Mouse (Mus musculus) gastrocnemius, adult 8-10 months (tissue): Measurements from ENCODE around the gene Rdh13. TPM values are rescaled to one million over a fixed set of nuclear protein-coding genes. Genes with fewer than 3 reads are reported as not detected.

ENCODE experiments used
- DNase-seq, 2 experiments: peaks; one replicate each; pipeline ENCODE4 v3.0.0; 2022; ENCODE audit warnings: low spot score in 2 of 2
- total RNA-seq, 4 experiments: library from RNA; stranded (reverse); gene quantifications; 2 replicates each; pipeline ENCODE4 v1.2.4; 2022

Rdh13 gene
- total RNA-seq = 10 to 100 TPM; 12.2 to 17.6 (median 14.3) TPM

GRCm38 (mm10) chr7:4445216-4445791, at the start of gene Rdh13:
Gene Rdh13, minus strand, starts transcription at chr7:4445649.
- DNase-seq = peak; percentile 82 to 86

DNA sequence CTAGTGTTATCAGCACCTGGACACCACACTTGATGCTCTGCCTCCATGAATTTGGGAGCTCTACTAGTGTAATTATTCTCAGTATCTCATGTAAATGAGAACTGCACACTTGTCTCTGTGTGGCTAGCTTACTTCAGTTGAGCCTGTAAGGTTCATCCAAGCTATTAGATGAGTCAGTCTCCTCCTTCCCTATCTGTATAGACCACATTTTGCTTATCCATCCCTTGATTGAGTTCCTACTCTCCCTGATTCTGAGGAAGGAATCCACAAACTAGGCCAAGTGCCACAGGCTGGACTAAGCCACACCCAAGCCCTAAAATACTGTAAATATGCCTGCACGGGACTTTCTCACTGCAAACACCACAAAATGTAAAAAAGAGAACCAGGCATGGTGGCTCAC, 48.5 kb upstream of the Rdh13 start:
- DNase-seq = no peak

GRCm38 (mm10) chr7:4492284-4493224, 47.1 kb upstream of the Rdh13 start:
- DNase-seq = no peak

- DNase-seq = no peak
Observed at GRCm38 (mm10) chr7:4491308-4491707, 45.9 kb upstream of the Rdh13 start.

DNA sequence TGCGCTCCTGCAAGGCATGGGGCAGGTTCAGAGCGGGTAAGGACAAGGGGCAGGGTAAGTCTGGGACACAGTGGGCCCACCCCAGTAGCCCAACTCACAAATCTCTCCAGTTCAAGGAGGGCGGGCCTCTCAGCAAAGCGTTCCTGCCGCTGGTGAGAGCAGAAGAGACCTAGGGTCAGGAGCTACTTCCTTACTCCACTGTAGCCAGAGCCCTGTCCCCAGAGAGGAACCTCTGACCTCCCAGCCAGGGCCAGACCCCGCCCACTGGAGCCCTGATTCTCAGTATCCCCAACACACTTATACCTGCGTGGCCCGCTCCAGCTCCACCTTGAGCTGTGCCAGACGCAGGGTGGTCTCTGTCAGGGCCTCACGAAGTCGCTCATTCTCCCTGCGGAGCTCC, 36.8 kb upstream of the Rdh13 start:
- DNase-seq = no peak

GRCm38 (mm10) chr7:4479674-4480073, 34.2 kb upstream of the Rdh13 start:
- DNase-seq = no peak

- no peak for DNase-seq
Observed at GRCm38 (mm10) chr7:4478796-4479291, 33.4 kb upstream of the Rdh13 start.

DNA sequence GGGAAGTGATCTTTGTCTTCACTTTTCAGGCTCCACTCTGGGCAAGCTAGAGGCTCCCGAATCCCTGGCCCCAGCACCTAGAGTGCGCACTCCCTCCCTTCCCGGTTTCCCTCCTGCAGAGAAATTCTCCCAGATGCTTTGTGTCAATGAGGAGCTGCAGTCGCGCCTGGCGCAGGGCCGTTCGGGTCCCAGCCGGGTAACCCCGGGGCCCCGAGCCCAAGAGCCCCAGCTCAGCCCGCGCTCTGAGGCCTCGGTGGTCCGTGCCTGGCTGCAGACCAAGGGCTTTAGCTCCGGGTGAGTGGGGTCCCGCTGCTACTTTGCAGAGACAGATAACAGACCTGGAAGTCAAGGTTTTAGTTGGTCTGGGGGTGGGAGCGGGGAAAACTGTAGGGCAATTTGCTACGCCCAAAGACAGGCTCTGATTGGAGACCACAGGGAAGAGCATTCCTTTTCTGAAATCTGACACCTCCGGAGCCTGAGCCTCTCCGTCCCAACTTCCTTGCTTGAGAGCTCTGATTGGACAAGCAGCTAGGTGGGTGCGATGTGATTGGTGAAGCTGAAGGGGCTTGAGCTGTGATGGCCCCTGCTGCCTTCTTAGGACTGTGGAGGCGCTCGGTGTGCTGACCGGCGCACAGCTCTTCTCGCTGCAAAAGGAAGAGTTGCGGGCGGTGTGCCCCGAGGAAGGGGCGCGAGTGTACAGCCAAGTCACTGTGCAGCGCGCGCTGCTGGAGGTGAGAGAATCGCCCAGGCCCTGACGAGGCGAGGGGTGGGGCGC, 32.8 kb upstream of the Rdh13 start:
- DNase-seq = peak; percentile 33 to 61

- no peak for DNase-seq
Observed at GRCm38 (mm10) chr7:4473940-4474339, 28.5 kb upstream of the Rdh13 start.

- DNase-seq = peak; percentile 32 to 62
Observed at GRCm38 (mm10) chr7:4471179-4471555, 25.7 kb upstream of the Rdh13 start.

GRCm38 (mm10) chr7:4470275-4471178, 25.1 kb upstream of the Rdh13 start:
- peak; percentile 20 to 29 for DNase-seq

GRCm38 (mm10) chr7:4467801-4468200, 22.4 kb upstream of the Rdh13 start:
- DNase-seq = no peak

GRCm38 (mm10) chr7:4464194-4464824, 18.9 kb upstream of the Rdh13 start:
- no peak for DNase-seq

DNA sequence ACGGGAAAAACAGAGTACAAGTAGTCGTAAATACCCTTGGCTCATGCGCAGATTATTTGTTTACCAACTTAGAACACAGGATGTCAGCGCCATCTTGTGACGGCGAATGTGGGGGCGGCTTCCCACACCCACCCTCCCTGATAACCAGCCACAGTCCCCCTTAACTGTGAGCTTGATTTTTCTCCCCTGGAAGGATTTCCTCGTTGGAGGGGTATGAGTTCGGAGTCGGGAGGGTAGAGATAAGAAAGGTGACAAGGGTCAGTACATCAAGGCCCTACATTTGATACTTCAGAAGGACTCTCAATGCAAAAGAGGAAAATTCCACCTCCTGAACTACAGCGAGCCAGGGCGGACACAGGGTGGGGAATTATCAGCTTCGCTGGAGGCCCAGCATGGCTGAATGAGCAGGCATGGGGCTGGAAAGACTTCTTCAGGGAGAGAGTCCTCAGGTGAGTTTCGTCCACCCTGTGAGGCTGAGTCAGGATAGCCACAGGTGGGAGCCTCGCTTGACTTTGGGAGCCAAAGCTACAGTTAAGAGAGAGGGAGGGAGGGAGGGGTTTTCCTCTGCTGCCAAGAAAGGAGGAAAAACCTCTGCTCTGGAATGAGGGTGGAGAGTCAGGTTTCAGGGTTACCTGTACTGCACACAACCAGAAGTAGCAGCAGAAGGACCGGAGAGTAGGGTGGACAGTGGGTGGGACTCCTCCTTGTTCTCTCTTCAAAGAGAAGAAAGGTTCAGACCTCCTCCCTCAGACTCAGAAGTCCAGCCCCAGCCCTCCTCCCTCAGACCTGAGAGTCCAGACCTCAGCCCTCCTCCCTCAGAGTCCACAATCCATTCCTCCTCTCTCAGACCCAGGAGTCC, 15.4 kb upstream of the Rdh13 start, which contains the start of gene Eps8l1:
TSS of gene Eps8l1 (plus strand) at position 99 of the 859 bp plus-strand sequence.
- DNase-seq = no peak

- DNase-seq = no peak
Observed at GRCm38 (mm10) chr7:4452644-4453043, 7.2 kb upstream of the Rdh13 start.

DNA sequence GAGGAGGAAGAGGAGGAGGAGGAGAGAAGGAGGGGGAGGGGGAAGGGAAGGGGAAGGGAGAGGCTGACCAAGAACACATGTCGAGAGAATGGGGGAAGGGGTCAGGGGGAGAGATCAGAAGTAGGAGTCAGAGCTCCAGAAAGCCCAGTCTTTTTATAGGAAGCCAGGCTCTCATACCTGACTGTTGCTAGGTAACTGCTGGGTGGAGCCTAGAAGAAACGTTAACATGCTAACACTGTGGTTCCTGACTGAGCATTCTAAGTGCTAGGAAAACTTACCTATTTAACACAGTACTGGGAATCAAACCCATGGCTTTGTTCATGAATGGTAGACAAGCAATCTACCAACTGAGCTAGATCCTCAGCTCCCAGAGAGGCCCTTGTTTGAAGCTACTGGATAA, 3.8 kb upstream of the Rdh13 start:
- no peak for DNase-seq

- no peak for DNase-seq
Observed at GRCm38 (mm10) chr7:4448439-4448838, 3.0 kb upstream of the Rdh13 start.

DNA sequence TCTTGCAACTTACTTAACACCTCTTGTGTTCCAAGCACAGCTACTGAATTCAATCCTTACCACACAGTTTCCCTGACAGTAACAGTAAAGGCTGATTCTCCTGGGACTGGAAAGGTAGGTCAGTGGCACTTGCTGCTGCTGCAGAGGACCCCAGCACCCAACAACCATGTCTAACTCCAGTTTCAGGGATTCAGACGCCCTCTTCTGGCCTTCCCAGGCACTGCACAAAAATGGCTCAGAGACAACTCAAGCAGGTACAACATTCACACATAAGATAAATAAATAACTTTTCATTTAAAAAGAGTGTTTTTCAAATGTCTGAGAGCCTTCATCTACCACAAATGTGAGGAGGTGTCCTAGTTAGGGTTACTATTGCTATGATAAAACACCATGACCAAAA, 1.7 kb upstream of the Rdh13 start:
- no peak for DNase-seq

GRCm38 (mm10) chr7:4440549-4440948, 4.9 kb downstream of the Rdh13 start:
- no peak for DNase-seq
